Mouse (Mus musculus) fat pad, adult 2 months (tissue): ENCODE measurements around the gene Shc2.

ENCODE experiments used
- DNase-seq: peaks from one replicate; pipeline ENCODE4 v3.0.0-alpha.2; 2011; ENCODE audit warnings: low read depth, low spot score; ENCODE audit errors: extremely low read depth

Gene Shc2

GRCm38 (mm10) chr10:79615860-79616259 is 21.9 kb downstream of the Shc2 start:
- DNase-seq: no peak

- DNase-seq: no peak
Measured at GRCm38 (mm10) chr10:79614305-79614643, 23.4 kb downstream of the Shc2 start.

GRCm38 (mm10) chr10:79613578-79614304 is 24.0 kb downstream of the Shc2 start, which contains the start of gene C2cd4c:
TSS of gene C2cd4c (minus strand) at chr10:79614025.
- DNase-seq: peak; percentile 30

- no peak for DNase-seq
Measured at GRCm38 (mm10) chr10:79612192-79613135, 25.3 kb downstream of the Shc2 start.

- no peak for DNase-seq
Measured at GRCm38 (mm10) chr10:79611296-79611695, 26.4 kb downstream of the Shc2 start.

- DNase-seq: no peak
Measured at GRCm38 (mm10) chr10:79609276-79609675, 28.4 kb downstream of the Shc2 start.

GRCm38 (mm10) chr10:79607892-79608291 is 29.8 kb downstream of the Shc2 start:
- DNase-seq: no peak

GRCm38 (mm10) chr10:79606537-79606936 is 31.2 kb downstream of the Shc2 start:
- DNase-seq: no peak

GRCm38 (mm10) chr10:79597936-79598230 is 39.8 kb downstream of the Shc2 start:
- DNase-seq: no peak

GRCm38 (mm10) chr10:79597051-79597935 is 40.4 kb downstream of the Shc2 start:
- no peak for DNase-seq

GRCm38 (mm10) chr10:79595590-79595929 is 42.2 kb downstream of the Shc2 start:
- no peak for DNase-seq

- no peak for DNase-seq
Measured at GRCm38 (mm10) chr10:79594872-79595589, 42.7 kb downstream of the Shc2 start.

GRCm38 (mm10) chr10:79594111-79594510 is 43.6 kb downstream of the Shc2 start:
- DNase-seq: no peak

- DNase-seq: no peak
Measured at GRCm38 (mm10) chr10:79590702-79591101, 47.0 kb downstream of the Shc2 start.

GRCm38 (mm10) chr10:79587752-79588126 is 50.0 kb downstream of the Shc2 start:
- DNase-seq: no peak

GRCm38 (mm10) chr10:79587061-79587751 is 50.5 kb downstream of the Shc2 start, which contains the start of gene Theg:
TSS of gene Theg (minus strand) at chr10:79587331.
- no peak for DNase-seq

- DNase-seq: no peak
Measured at GRCm38 (mm10) chr10:79586243-79586642, 51.5 kb downstream of the Shc2 start.

GRCm38 (mm10) chr10:79585723-79586122 is 52.0 kb downstream of the Shc2 start:
- no peak for DNase-seq

- no peak for DNase-seq
Measured at GRCm38 (mm10) chr10:79585136-79585535, 52.6 kb downstream of the Shc2 start.

GRCm38 (mm10) chr10:79584426-79584825 is 53.3 kb downstream of the Shc2 start:
- DNase-seq: no peak
